Mouse (Mus musculus) ES-CJ7 (cell line): ENCODE measurements at regions not wholly inside any gene's neighbourhood (a gene's known extent, or its start where the extent isn't known, plus 50 kb on each side); places are given as distances from the start of the nearest gene placed in this dataset.

ENCODE experiments used
- DNase-seq: peaks from one replicate; pipeline ENCODE4 v3.0.0; 2011; ENCODE audit warnings: low read depth, low spot score

GRCm38 (mm10) chr5:60599460-60600299 is 1208.9 kb upstream of the G6pd2 start:
- DNase-seq = no peak

- DNase-seq = no peak
Measured at GRCm38 (mm10) chr5:60600300-60600648, 1208.3 kb upstream of the G6pd2 start.

- peak; percentile 34 for DNase-seq
Measured at GRCm38 (mm10) chr5:60608943-60609614, 1199.5 kb upstream of the G6pd2 start.
